Mouse (Mus musculus) kidney, adult 2 months (tissue): ENCODE results near the gene Sardh.
A peak's percentile ranks its signal among the peaks of the same experiment; 100 is the strongest.

Source experiments
- CTCF ChIP-seq: fragments of 200-500 bp; conservative IDR thresholded peaks from 2 replicates; pipeline ENCODE4 v1.5.1; 2011; ENCODE audit warnings: low read depth, mild to moderate bottlenecking, control low read depth, low read length, moderate library complexity, mixed read lengths; ENCODE audit not compliant: insufficient read depth, insufficient read length
- POLR2A ChIP-seq: fragments of 200-500 bp; IDR thresholded peaks from one replicate; pipeline ENCODE4 v1.6.1; 2011; ENCODE audit warnings: low read depth, low read length, control low read depth

GRCm38 (mm10) chr2:27235729-27236128, 12.4 kb downstream of the Sardh start:
- TF ChIP-seq POLR2A (no peak), CTCF (peak; percentile 53)
